Mouse (Mus musculus) forebrain, embryonic 11.5 days (tissue): ENCODE measurements around the gene Osgin1. TPM values are rescaled to one million over a fixed set of nuclear protein-coding genes. Genes with fewer than 3 reads are reported as not detected.
A peak's percentile ranks its signal among the peaks of the same experiment; 100 is the strongest.

Source experiments
- ATAC-seq: fragments of 200-750 bp; cut with Nextera tagmentation; replicated peaks from 2 replicates; pipeline ENCODE4 v1.8.0; 2017; ENCODE audit warnings: moderate TSS enrichment; ENCODE audit not compliant: low FRiP score
- DNase-seq: peaks from one replicate; pipeline ENCODE4 v3.0.0-alpha.2; 2017; ENCODE audit warnings: low spot score
- H3K27ac ChIP-seq: fragments of 300-500 bp; sonication (generic); 2 replicates; pipeline ENCODE4 v1.5.1; 2014; ENCODE audit warnings: low read depth, low read length
- H3K27me3 ChIP-seq: fragments of 300-500 bp; sonication (generic); 2 replicates; pipeline ENCODE4 v1.6.1; 2014; ENCODE audit warnings: mild to moderate bottlenecking, low read length, mixed read lengths; ENCODE audit not compliant: control insufficient read depth, insufficient read depth
- H3K36me3 ChIP-seq: fragments of 300-500 bp; sonication (generic); 2 replicates; pipeline ENCODE4 v1.6.1; 2014; ENCODE audit warnings: mild to moderate bottlenecking, low read length, moderate library complexity, mixed read lengths; ENCODE audit not compliant: control insufficient read depth, insufficient read depth
- H3K4me1 ChIP-seq: fragments of 300-500 bp; sonication (generic); replicated peaks from 2 replicates; pipeline ENCODE4 v1.6.1; 2014; ENCODE audit warnings: low read length, mixed read lengths; ENCODE audit not compliant: control insufficient read depth, insufficient read depth
- H3K4me2 ChIP-seq: fragments of 300-500 bp; sonication (generic); 2 replicates; pipeline ENCODE4 v1.6.1; 2014; ENCODE audit warnings: low read depth, mild to moderate bottlenecking, low read length, moderate library complexity, mixed read lengths; ENCODE audit not compliant: severe bottlenecking
- H3K4me3 ChIP-seq: fragments of 300-500 bp; sonication (generic); 2 replicates; pipeline ENCODE4 v1.5.1; 2014; ENCODE audit warnings: low read depth, low read length
- H3K9ac ChIP-seq: fragments of 300-500 bp; sonication (generic); 2 replicates; pipeline ENCODE4 v1.6.1; 2014; ENCODE audit warnings: low read length
- H3K9me3 ChIP-seq: fragments of 300-500 bp; sonication (generic); 2 replicates; pipeline ENCODE4 v1.6.1; 2016; ENCODE audit warnings: low read length, mixed read lengths; ENCODE audit not compliant: control insufficient read depth
- WGBS: fragments of 180-500 bp; shearing (Covaris S2); extraction: QIAGEN DNeasy Blood & Tissue Kit; methylation state at CpG from one replicate; pipeline ENCODE4 v1.1.7; 2014; 5-methylcytosine and 5-hydroxymethylcytosine counted together
- polyA plus RNA-seq: library from polyadenylated mRNA; unstranded; fragments of >200 nt; fragmentation: Nextera tagmentation; extraction: Ambion mirVana; gene quantifications from 2 replicates; pipeline ENCODE4 v1.2.1, GENCODE M21; 2014

Gene Osgin1
- polyA plus RNA-seq, 1 experiment from 2014 or later = 0.09 TPM

DNA sequence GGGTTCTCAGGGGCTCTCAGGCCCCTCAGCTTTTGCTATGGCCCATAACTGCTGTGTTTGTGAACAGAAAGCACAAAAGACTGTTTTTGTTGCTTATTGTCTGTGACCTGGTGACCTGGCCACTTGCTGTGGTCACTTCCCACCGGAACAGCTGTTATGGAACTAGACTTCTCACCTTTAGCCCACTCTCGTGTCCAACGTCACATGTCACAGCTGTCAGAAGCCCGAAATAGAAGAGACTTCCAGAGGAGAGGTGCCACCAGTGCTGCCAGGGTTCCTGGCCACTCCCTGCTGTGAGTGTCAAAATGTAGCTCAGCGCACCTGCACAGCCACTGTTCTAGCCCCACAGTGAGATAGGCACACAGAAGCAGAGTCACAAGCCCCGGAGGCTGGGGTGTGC, 34.7 kb upstream of the Osgin1 start:
- H3K27ac ChIP-seq = no peak overlapping the region
- DNase-seq = no peak
- ATAC-seq = no peak

DNA sequence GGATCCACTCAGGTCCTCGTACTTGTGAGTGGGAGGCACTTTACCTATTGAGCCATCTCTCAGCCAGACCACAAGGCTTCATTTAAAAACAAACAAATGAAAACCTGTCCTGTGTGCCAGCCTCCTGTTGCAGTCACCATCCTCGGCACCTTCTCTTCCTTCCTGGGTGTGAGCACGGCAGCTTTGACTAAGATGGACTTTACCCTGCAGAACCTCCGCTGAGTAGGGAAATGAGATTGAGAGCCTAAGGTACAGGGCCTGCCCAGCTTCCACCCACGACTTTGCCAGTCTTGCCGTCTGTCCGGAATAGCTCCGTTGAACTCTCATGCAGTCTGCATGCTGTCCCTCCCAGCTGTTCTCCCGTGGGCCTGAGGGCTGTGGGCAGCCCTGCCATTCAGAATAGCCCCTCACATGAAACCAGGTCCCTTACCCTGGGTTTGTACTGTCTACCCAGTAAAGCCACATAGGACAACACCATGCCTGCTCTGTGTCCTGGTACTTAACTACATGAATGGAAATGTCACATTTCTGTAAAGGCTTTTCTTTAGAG, 33.7 kb upstream of the Osgin1 start:
- H3K27me3 ChIP-seq = no peaks in the 10 kb centered on the region
- peaks cover 3% of the 10 kb centered on the region; the same call in 1 of the 2 replicates for H3K4me1 ChIP-seq
- H3K4me2 ChIP-seq = no peak overlapping the region
- H3K27ac ChIP-seq = no peak overlapping the region
- H3K9me3 ChIP-seq = no peaks in the 10 kb centered on the region
- no peak overlapping the region for H3K4me3 ChIP-seq
- no peaks in the 10 kb centered on the region for H3K36me3 ChIP-seq
- no peak for DNase-seq
- ATAC-seq = no peak
- 91% methylated on average over 9 of the region's 9 CpGs for WGBS
- H3K9ac ChIP-seq = no peak overlapping the region

More for the DNA sequence above, 34.7 kb upstream of the Osgin1 start:
- H3K4me1 ChIP-seq = peaks cover 3% of the 10 kb centered on the region; the same call in 1 of the 2 replicates
- WGBS = 78% methylated on average over 6 of the region's 6 CpGs
- H3K27me3 ChIP-seq = no peaks in the 10 kb centered on the region
- no peak overlapping the region for H3K9ac ChIP-seq
- H3K9me3 ChIP-seq = no peaks in the 10 kb centered on the region
- H3K4me3 ChIP-seq = no peak overlapping the region
- H3K36me3 ChIP-seq = no peaks in the 10 kb centered on the region
- no peak overlapping the region for H3K4me2 ChIP-seq

DNA sequence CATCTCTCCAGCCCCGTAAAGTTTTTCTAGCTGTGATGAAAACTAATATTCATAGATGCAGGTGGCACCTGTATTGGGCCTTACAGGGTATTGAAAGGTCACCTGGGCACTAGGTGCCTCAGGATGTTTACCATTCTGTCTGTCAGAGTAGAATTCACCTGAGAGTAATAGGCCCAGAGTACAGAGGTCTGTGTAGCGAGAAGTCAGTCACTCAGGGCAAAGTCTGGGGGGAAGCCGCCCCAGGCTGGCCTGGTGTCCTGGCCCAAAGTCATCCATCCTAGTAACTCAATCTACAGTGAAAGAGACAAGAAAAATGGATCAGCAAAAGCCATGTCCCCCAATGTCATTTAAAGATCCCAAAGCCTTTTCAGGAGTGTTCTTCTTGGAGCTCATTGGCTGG, 33.0 kb upstream of the Osgin1 start:
- H3K9me3 ChIP-seq = no peaks in the 10 kb centered on the region
- WGBS = 79% methylated on average over 3 of the region's 3 CpGs
- H3K4me2 ChIP-seq = no peak overlapping the region
- H3K36me3 ChIP-seq = no peaks in the 10 kb centered on the region
- no peaks in the 10 kb centered on the region; the same call in 1 of the 2 replicates for H3K4me1 ChIP-seq
- DNase-seq (no peak), ATAC-seq (no peak)
- H3K27me3 ChIP-seq = no peaks in the 10 kb centered on the region
- no peak overlapping the region for H3K27ac ChIP-seq
- no peak overlapping the region for H3K4me3 ChIP-seq
- no peak overlapping the region for H3K9ac ChIP-seq

DNA sequence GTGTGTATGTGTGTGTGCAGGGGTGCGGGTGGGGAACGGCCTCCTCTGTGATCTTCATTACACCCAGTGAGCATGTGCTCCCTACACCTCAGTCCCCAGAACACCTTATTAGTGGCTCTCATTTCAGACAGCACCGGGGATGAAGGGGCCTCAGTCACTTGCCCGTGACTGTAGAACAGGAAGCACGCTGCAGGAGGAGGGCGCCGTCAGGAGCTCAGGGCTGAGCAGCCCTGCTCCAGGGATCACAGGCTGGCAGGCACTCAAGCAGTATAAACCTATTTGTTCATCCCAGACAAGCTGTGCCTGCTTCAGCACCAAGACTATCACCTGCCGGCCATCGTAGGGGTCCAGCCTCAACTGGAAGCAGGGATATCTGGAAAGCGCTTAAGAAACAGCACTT, 30.0 kb upstream of the Osgin1 start:
- 82% methylated on average over 10 of the region's 10 CpGs for WGBS
- Histone ChIP-seq H3K36me3 (no peaks in the 10 kb centered on the region), H3K27me3 (no peaks in the 10 kb centered on the region), H3K4me1 (no peaks in the 10 kb centered on the region), H3K9ac (no peak overlapping the region), H3K27ac (no peak overlapping the region), H3K9me3 (no peaks in the 10 kb centered on the region), H3K4me2 (no peak overlapping the region), H3K4me3 (no peak overlapping the region)
- ATAC-seq (no peak), DNase-seq (no peak)

DNA sequence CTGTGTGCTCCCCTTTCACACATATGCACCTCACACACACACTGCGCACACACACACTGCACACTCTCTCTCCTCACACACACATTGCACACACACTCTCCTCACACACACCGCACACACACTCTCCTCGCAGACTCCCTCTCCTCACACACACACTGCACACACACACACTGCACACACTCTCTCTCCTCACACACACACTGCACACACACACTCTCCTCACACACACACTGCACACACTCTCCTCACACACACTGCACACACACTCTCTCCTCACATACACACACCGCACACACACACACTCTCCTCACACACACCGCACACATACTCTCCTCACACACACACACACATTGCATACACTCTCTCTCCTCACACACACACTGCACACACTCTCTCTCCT, 29.3 kb upstream of the Osgin1 start:
- 93% methylated on average over 5 of the region's 5 CpGs for WGBS
- DNase-seq (no peak), ATAC-seq (no peak)
- Histone ChIP-seq H3K4me1 (no peaks in the 10 kb centered on the region), H3K4me2 (no peak overlapping the region), H3K9ac (no peak overlapping the region), H3K4me3 (no peak overlapping the region), H3K27me3 (no peaks in the 10 kb centered on the region), H3K27ac (no peak overlapping the region), H3K9me3 (no peaks in the 10 kb centered on the region), H3K36me3 (no peaks in the 10 kb centered on the region)

DNA sequence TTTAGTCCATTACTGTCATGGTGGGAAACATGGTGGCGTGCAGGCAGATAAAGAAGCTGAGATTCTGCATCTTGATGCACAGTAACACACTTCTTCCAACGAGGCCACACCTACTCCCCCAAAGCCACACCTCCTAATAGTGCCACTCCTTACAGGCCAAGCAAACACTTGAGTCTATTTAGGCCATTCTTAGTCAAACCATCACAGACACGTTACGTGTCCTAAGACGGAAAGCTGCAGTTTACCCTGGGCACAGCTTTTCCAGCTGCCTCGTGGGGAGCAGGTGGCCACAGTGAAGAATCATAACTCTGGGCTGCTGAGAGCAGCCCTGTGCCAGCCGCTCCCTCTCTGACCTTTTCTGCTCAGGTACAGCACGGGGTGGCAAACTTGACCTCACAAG, 25.6 kb upstream of the Osgin1 start:
- Histone ChIP-seq H3K36me3 (no peaks in the 10 kb centered on the region; the same call in 1 of the 2 replicates), H3K9me3 (no peaks in the 10 kb centered on the region), H3K27me3 (no peaks in the 10 kb centered on the region), H3K27ac (no peak overlapping the region), H3K4me2 (no peak overlapping the region), H3K9ac (no peak overlapping the region), H3K4me1 (no peaks in the 10 kb centered on the region; the same call in 1 of the 2 replicates), H3K4me3 (no peak overlapping the region)
- 91% methylated on average over 8 of the region's 8 CpGs for WGBS
- DNase-seq (no peak), ATAC-seq (no peak)

DNA sequence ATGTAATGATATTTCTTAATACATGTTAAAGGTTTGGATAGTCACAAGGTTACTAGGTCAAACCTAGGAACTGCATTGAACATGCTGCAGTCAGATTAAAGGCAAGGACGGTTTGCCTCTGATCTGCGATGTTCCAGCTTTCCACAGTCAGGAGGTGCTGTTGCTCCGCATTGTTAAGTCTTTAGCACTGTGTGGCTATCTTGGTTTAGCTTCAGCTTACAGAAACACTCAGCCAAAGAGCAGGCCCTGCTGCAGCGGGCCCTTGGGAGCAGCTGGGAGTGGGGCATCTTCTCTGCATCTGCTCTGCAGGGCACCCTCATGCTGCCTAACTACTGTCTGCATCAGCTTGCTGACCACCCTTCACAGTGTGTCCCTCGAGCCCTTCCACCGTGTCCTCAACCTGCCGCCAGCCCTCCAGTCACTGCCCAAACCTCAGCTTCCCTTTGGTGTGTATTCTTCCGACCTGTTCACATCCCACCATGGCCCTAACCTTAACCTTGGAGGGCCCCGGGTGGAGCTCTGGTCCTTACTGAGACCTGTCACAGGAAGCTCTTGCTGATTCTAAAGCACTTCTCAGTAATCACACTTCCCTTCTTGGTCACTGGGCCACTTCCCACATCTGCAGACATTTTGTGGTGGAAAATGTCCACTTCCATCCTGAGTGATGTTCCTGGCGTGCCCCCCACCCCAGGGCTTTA, 21.7 kb upstream of the Osgin1 start:
- no peak for ATAC-seq
- H3K36me3 ChIP-seq = no peaks in the 10 kb centered on the region; the same call in 1 of the 2 replicates
- 54% methylated on average over 10 of the region's 10 CpGs for WGBS

DNA sequence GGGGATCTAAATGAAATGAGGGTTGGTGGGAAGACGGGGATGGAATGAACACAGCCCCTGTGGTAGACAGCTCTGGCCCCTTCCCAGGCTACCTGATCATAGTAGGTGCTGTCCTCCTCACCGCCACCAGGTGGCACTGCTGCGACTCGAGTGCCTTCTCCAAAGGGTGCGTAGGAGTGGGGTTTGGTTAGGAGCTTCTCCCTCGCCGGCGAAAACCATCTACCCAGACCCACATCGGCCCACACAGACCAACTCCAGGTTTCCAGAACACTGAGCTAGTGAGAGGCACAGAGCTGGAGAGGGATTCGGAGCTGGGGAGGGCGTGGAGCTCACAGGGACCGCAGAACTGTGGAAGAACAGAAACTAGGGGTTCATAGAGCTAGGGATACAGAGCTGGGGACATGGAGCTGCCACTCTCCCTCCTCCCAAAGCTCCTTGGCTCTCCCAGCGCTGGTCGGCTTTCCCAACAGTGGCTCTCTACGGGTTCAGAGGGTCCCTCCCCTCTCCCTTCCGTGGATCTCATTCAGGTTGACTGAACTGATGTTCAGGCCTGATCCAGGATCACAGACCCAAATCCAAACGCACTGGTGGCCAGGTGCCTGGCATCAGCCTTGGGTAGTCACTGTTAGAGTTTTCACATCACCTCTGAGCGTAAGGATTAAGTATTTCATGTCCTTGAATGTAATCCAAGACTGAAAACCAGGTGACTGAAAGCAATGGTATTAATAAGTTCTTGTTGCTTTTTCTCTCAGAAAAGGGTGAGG, 21.0 kb upstream of the Osgin1 start:
- Histone ChIP-seq H3K27ac (no peak overlapping the region), H3K9ac (peak overlapping the region; percentile 55), H3K36me3 (no peaks in the 10 kb centered on the region; the same call in 1 of the 2 replicates), H3K4me3 (no peak overlapping the region), H3K4me2 (peak overlapping the region; percentile 40; the same call in 1 of the 2 replicates), H3K27me3 (no peaks in the 10 kb centered on the region), H3K9me3 (no peaks in the 10 kb centered on the region), H3K4me1 (no peaks in the 10 kb centered on the region; the same call in 1 of the 2 replicates)
- DNase-seq (peak; percentile 89), ATAC-seq (peak; percentile 82)
- 10% methylated on average over 18 of the region's 18 CpGs for WGBS

More for the DNA sequence above, 21.7 kb upstream of the Osgin1 start:
- H3K4me2 ChIP-seq = no peak overlapping the region
- no peak overlapping the region for H3K27ac ChIP-seq
- H3K9ac ChIP-seq = no peak overlapping the region
- no peaks in the 10 kb centered on the region for H3K9me3 ChIP-seq
- H3K27me3 ChIP-seq = no peaks in the 10 kb centered on the region
- H3K4me1 ChIP-seq = no peaks in the 10 kb centered on the region; the same call in 1 of the 2 replicates
- DNase-seq = no peak
- H3K4me3 ChIP-seq = no peak overlapping the region
